Mouse (Mus musculus) limb, embryonic 13.5 days (tissue): ENCODE measurements at regions not wholly inside any gene's neighbourhood (a gene's known extent, or its start where the extent isn't known, plus 50 kb on each side); places are given as distances from the start of the nearest gene placed in this dataset.

Experiments
- ATAC-seq: fragments of 200-750 bp; cut with Nextera tagmentation; 2 replicates; pipeline ENCODE4 v1.8.0; 2017; ENCODE audit warnings: low read depth, moderate number of reproducible peaks, moderate TSS enrichment; ENCODE audit not compliant: low FRiP score
- H3K27ac ChIP-seq: fragments of 300-500 bp; sonication (generic); 2 replicates; pipeline ENCODE4 v1.5.1; 2015; ENCODE audit warnings: inconsistent platforms, mild to moderate bottlenecking, moderate library complexity
- H3K27me3 ChIP-seq: fragments of 300-500 bp; sonication (generic); 2 replicates; pipeline ENCODE4 v1.6.1; 2015; ENCODE audit warnings: mild to moderate bottlenecking, inconsistent platforms
- H3K36me3 ChIP-seq: fragments of 300-500 bp; sonication (generic); 2 replicates; pipeline ENCODE4 v1.6.1; 2015; ENCODE audit warnings: inconsistent platforms, mild to moderate bottlenecking, moderate library complexity
- H3K4me1 ChIP-seq: fragments of 300-500 bp; sonication (generic); 2 replicates; pipeline ENCODE4 v1.6.1; 2015; ENCODE audit warnings: inconsistent platforms
- H3K4me2 ChIP-seq: fragments of 300-500 bp; sonication (generic); replicated peaks from 2 replicates; pipeline ENCODE4 v1.6.1; 2015; ENCODE audit warnings: inconsistent platforms, mild to moderate bottlenecking, moderate library complexity
- H3K4me3 ChIP-seq: fragments of 300-500 bp; sonication (generic); 2 replicates; pipeline ENCODE4 v1.5.1; 2015; ENCODE audit warnings: moderate library complexity, mild to moderate bottlenecking, inconsistent platforms
- H3K9ac ChIP-seq: fragments of 300-500 bp; sonication (generic); 2 replicates; pipeline ENCODE4 v1.6.1; 2015; ENCODE audit warnings: mild to moderate bottlenecking, inconsistent platforms
- H3K9me3 ChIP-seq: fragments of 300-500 bp; sonication (generic); 2 replicates; pipeline ENCODE4 v1.6.1; 2016; ENCODE audit warnings: inconsistent platforms
- WGBS: fragments of 180-500 bp; shearing (Covaris S2); methylation state at CpG from one replicate; pipeline ENCODE4 v1.1.7; 2015; 5-methylcytosine and 5-hydroxymethylcytosine counted together

DNA sequence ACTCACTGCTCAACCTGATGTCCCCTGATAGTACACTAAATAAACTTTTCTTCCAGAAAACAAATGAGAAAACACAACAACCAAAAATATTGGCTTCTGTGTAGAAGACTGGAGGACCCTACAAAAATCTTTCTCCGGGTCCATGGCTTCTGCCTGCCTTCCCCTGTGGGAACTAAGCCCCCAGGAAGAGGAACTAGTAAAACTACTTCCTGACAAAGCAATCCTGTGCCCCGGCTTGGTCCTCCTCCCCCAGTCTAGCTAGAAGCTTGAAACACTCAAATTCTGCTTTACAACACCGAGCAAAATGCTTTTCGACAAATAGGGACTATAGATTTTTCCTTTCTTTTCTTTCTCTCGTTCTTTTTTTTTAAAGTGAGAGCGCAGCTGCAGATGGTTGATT is 51.3 kb upstream of the Mki67 start:
- no peak overlapping the region for H3K4me2 ChIP-seq
- no peaks in the 10 kb centered on the region for H3K36me3 ChIP-seq
- no peaks in the 10 kb centered on the region for H3K9me3 ChIP-seq
- ATAC-seq = no peak
- H3K27me3 ChIP-seq = no peaks in the 10 kb centered on the region; the same call in 1 of the 2 replicates
- no peak overlapping the region for H3K9ac ChIP-seq
- 54% methylated on average over 6 of the region's 6 CpGs for WGBS
- H3K4me1 ChIP-seq = peaks cover 28% of the 10 kb centered on the region
- H3K4me3 ChIP-seq = no peak overlapping the region
- no peak overlapping the region for H3K27ac ChIP-seq

- Histone ChIP-seq H3K9ac (no peak overlapping the region), H3K36me3 (no peaks in the 10 kb centered on the region), H3K4me3 (no peak overlapping the region), H3K4me2 (no peak overlapping the region), H3K27ac (no peak overlapping the region), H3K4me1 (peaks cover 28% of the 10 kb centered on the region), H3K27me3 (no peaks in the 10 kb centered on the region; the same call in 1 of the 2 replicates), H3K9me3 (no peaks in the 10 kb centered on the region)
- ATAC-seq = no peak
- WGBS = 89% methylated on average over 11 of the region's 11 CpGs
Measured at GRCm38 (mm10) chr7:135768064-135768463, 51.9 kb upstream of the Mki67 start.

DNA sequence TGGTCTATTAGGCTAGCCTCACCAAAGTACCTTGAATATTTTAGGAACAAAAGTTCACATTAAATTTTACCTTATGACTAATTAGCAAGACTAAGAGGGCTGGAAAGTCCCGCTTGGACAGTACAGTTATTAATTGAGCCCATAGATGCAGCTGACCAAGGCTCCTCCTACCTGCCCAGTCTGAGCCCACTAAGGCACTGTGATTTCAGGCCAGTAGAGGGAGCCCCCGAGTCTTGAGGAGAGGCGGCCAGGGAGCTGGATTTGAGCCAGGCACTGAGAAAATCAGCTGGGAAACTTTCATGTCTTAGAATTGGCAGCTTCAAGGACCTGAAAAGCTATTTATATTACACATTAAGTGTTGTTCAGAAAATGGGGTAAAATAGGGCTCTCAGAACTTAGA is 52.4 kb upstream of the Mki67 start:
- Histone ChIP-seq H3K9me3 (no peaks in the 10 kb centered on the region), H3K27me3 (no peaks in the 10 kb centered on the region; the same call in 1 of the 2 replicates), H3K4me3 (no peak overlapping the region), H3K36me3 (no peaks in the 10 kb centered on the region), H3K4me1 (peaks cover 28% of the 10 kb centered on the region), H3K4me2 (no peak overlapping the region), H3K9ac (no peak overlapping the region), H3K27ac (no peak overlapping the region)
- 11% methylated on average over 3 of the region's 3 CpGs for WGBS
- peak; percentile 66; the same call in 1 of the 2 replicates for ATAC-seq

GRCm38 (mm10) chr7:135769082-135769673 is 53.0 kb upstream of the Mki67 start:
- peaks cover 28% of the 10 kb centered on the region for H3K4me1 ChIP-seq
- no peak overlapping the region for H3K4me3 ChIP-seq
- H3K9ac ChIP-seq = no peak overlapping the region
- ATAC-seq = no peak
- H3K9me3 ChIP-seq = no peaks in the 10 kb centered on the region
- 47% methylated on average over 21 of the region's 21 CpGs for WGBS
- H3K36me3 ChIP-seq = no peaks in the 10 kb centered on the region
- H3K27ac ChIP-seq = no peak overlapping the region
- H3K4me2 ChIP-seq = peak overlapping the region; percentile 32
- H3K27me3 ChIP-seq = no peaks in the 10 kb centered on the region; the same call in 1 of the 2 replicates

- H3K4me2 ChIP-seq = no peak overlapping the region
- 72% methylated on average over 6 of the region's 6 CpGs for WGBS
- H3K27me3 ChIP-seq = no peaks in the 10 kb centered on the region; the same call in 1 of the 2 replicates
- no peaks in the 10 kb centered on the region for H3K9me3 ChIP-seq
- peaks cover 28% of the 10 kb centered on the region for H3K4me1 ChIP-seq
- H3K4me3 ChIP-seq = no peak overlapping the region
- no peak overlapping the region for H3K9ac ChIP-seq
- no peaks in the 10 kb centered on the region for H3K36me3 ChIP-seq
- no peak overlapping the region for H3K27ac ChIP-seq
- no peak for ATAC-seq
Measured at GRCm38 (mm10) chr7:135770051-135770450, 53.9 kb upstream of the Mki67 start.

GRCm38 (mm10) chr7:135775832-135776433 is 59.8 kb upstream of the Mki67 start:
- Histone ChIP-seq H3K27ac (no peak overlapping the region), H3K4me2 (no peak overlapping the region), H3K27me3 (no peaks in the 10 kb centered on the region), H3K36me3 (no peaks in the 10 kb centered on the region), H3K9me3 (no peaks in the 10 kb centered on the region), H3K9ac (no peak overlapping the region), H3K4me1 (peaks cover 23% of the 10 kb centered on the region), H3K4me3 (no peak overlapping the region)
- no peak for ATAC-seq
- 35% methylated on average over 7 of the region's 7 CpGs for WGBS

DNA sequence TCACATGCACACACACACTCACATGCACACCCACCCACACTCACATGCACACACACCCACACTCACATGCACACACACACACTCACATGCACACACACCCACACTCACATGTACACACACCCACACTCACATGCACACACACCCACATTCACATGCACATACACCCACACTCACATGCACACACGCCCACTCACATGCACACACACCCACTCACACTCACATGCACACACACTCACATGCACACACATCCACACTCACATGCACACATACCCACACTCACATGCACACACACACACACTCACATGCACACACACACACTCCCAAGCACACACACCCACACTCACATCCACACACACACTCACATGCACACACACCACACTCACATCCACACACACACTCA is 74.0 kb upstream of the Mki67 start:
- Histone ChIP-seq H3K4me3 (no peak overlapping the region), H3K4me1 (peaks cover 15% of the 10 kb centered on the region), H3K27me3 (no peaks in the 10 kb centered on the region), H3K9ac (no peak overlapping the region), H3K27ac (no peak overlapping the region), H3K4me2 (no peak overlapping the region), H3K36me3 (no peaks in the 10 kb centered on the region), H3K9me3 (no peaks in the 10 kb centered on the region)
- 80% methylated on average over 1 of the region's 1 CpGs for WGBS
- ATAC-seq = no peak

DNA sequence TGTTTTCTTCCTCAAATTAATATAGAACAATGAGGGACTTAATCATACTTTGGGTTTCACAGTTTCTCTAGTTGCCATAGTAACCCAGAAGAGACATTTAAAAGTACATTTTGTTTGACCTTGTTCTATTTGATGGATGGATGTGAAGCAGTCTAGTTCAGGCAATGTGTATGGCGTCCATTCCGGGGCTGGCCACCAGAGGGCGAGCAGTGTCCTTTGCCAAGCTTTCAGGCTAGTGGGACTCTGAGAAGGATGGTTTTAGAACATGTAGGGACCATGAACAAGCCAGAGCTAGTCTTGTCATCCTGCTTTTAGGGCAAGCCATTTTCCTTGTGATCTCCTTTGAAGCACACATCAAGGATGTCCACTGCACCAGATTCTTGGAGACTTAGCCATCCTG is 74.8 kb upstream of the Mki67 start:
- Histone ChIP-seq H3K4me1 (peaks cover 15% of the 10 kb centered on the region), H3K36me3 (no peaks in the 10 kb centered on the region), H3K4me3 (no peak overlapping the region), H3K4me2 (no peak overlapping the region), H3K9ac (no peak overlapping the region), H3K9me3 (no peaks in the 10 kb centered on the region), H3K27me3 (no peaks in the 10 kb centered on the region), H3K27ac (no peak overlapping the region)
- peak; percentile 67; the same call in 1 of the 2 replicates for ATAC-seq
- under 1% methylated on average over 3 of the region's 3 CpGs for WGBS

DNA sequence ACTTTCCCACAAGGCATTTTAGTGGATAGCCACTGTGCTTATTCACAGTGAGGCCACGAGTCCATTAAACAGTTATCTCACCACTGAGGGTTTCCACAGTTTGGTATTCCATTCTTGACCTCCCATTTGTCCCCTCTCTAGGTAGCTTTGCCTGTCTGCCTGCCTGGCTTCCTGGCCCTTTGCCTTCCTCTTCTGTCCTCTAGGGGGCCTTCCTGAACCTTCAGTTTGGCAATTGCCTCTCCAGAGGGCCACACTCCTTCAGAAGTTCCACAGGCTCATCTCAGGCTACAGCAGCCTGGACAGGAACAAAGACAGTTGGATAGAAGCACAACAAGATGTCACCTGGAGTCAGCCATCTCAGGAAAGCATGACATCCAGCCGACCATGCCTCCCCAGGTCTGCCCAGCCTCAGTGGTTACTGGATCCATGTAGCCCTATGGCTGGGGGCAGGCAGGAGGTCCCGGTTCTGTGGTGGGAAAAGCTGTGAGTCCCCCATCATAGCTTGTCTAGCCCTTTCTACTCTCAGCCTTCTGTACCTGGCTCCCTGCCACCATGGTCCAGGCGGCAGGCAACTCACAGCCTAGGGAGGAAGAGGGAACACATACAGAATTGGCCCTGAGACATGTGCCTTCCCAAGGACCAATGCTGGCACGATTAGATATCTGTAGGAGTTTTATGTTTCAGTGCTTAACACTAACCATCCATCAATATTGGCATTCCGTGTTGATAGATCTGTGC is 76.0 kb upstream of the Mki67 start:
- H3K36me3 ChIP-seq = no peaks in the 10 kb centered on the region
- 57% methylated on average over 6 of the region's 6 CpGs for WGBS
- no peaks in the 10 kb centered on the region for H3K27me3 ChIP-seq
- no peak for ATAC-seq
- no peak overlapping the region for H3K27ac ChIP-seq
- peaks cover 15% of the 10 kb centered on the region for H3K4me1 ChIP-seq
- H3K4me2 ChIP-seq = no peak overlapping the region
- H3K9me3 ChIP-seq = no peaks in the 10 kb centered on the region
- H3K4me3 ChIP-seq = no peak overlapping the region
- H3K9ac ChIP-seq = no peak overlapping the region

- no peaks in the 10 kb centered on the region for H3K9me3 ChIP-seq
- H3K4me2 ChIP-seq = no peak overlapping the region
- no peak overlapping the region for H3K27ac ChIP-seq
- peaks cover 15% of the 10 kb centered on the region for H3K4me1 ChIP-seq
- no peaks in the 10 kb centered on the region for H3K36me3 ChIP-seq
- no peak overlapping the region for H3K9ac ChIP-seq
- no peaks in the 10 kb centered on the region for H3K27me3 ChIP-seq
- ATAC-seq = no peak
- no peak overlapping the region for H3K4me3 ChIP-seq
- WGBS = 40% methylated on average over 8 of the region's 8 CpGs
Measured at GRCm38 (mm10) chr7:135792918-135793317, 76.8 kb upstream of the Mki67 start.

GRCm38 (mm10) chr7:135794238-135794637 is 78.1 kb upstream of the Mki67 start:
- Histone ChIP-seq H3K36me3 (no peaks in the 10 kb centered on the region), H3K4me2 (no peak overlapping the region), H3K27me3 (no peaks in the 10 kb centered on the region), H3K4me3 (no peak overlapping the region), H3K9me3 (no peaks in the 10 kb centered on the region), H3K9ac (no peak overlapping the region), H3K27ac (no peak overlapping the region), H3K4me1 (peaks cover 15% of the 10 kb centered on the region)
- WGBS = 40% methylated on average over 7 of the region's 7 CpGs
- no peak for ATAC-seq

- 62% methylated on average over 2 of the region's 2 CpGs for WGBS
- H3K4me1 ChIP-seq = peaks cover 15% of the 10 kb centered on the region
- no peak overlapping the region for H3K4me2 ChIP-seq
- H3K9ac ChIP-seq = no peak overlapping the region
- no peaks in the 10 kb centered on the region for H3K27me3 ChIP-seq
- no peak overlapping the region for H3K27ac ChIP-seq
- ATAC-seq = no peak
- no peaks in the 10 kb centered on the region for H3K9me3 ChIP-seq
- H3K4me3 ChIP-seq = no peak overlapping the region
- no peaks in the 10 kb centered on the region for H3K36me3 ChIP-seq
Measured at GRCm38 (mm10) chr7:135794679-135795078, 78.5 kb upstream of the Mki67 start.
